Mouse (Mus musculus): ENCODE results near the gene Mcts2. TPM values are rescaled to one million over a fixed set of nuclear protein-coding genes. Genes with fewer than 3 reads are reported as not detected.

Gene Mcts2
- polyA plus RNA-seq, 1 experiment from 2014 or later, result 12.8 TPM

- Histone ChIP-seq H3K4me3 (ENCODE audit: low read depth, low read length) (peak overlapping the region; percentile 79), H3K4me1 (ENCODE audit: insufficient read depth) (peaks cover 28% of the 10 kb centered on the region), H3K4me2 (ENCODE audit: low read depth, low read length) (peak overlapping the region; percentile 79), H3K9ac (replicated peaks) (peak overlapping the region; percentile 79), H3K27me3 (ENCODE audit: insufficient read depth, low read length) (no peaks in the 10 kb centered on the region), H3K27ac (ENCODE audit: low read depth) (peak overlapping the region; percentile 77), H3K9me3 (ENCODE audit: low read length) (no peaks in the 10 kb centered on the region), H3K36me3 (replicated peaks; ENCODE audit: insufficient read depth, low read length) (peaks cover 19% of the 10 kb centered on the region)
- DNase-seq (peak; percentile 66), ATAC-seq (no peak)
- 24% methylated on average over 9 of the region's 9 CpGs for WGBS (ENCODE audit: insufficient replicate concordance)
- no peak for TF ChIP-seq EP300 (IDR thresholded peaks at IDR 0.05; ENCODE audit: low read depth)
- no peak for TF ChIP-seq CTCF (IDR thresholded peaks at IDR 0.05; ENCODE audit: low read depth)
Observed at GRCm38 (mm10) chr2:152670983-152671641, 15.7 kb upstream of the Mcts2 start.

GRCm38 (mm10) chr2:152671642-152671999 lies 15.2 kb upstream of the Mcts2 start:
- peak; percentile 49 for DNase-seq
- Histone ChIP-seq H3K36me3 (replicated peaks; ENCODE audit: insufficient read depth, low read length) (peaks cover 23% of the 10 kb centered on the region), H3K9ac (replicated peaks) (peak overlapping the region; percentile 79), H3K4me1 (ENCODE audit: insufficient read depth) (peaks cover 28% of the 10 kb centered on the region), H3K27me3 (ENCODE audit: insufficient read depth, low read length) (no peaks in the 10 kb centered on the region), H3K27ac (ENCODE audit: low read depth) (peak overlapping the region; percentile 77), H3K9me3 (ENCODE audit: low read length) (no peaks in the 10 kb centered on the region), H3K4me3 (ENCODE audit: low read depth, low read length) (peak overlapping the region; percentile 79), H3K4me2 (ENCODE audit: low read depth, low read length) (peak overlapping the region; percentile 79)
- TF ChIP-seq CTCF (IDR thresholded peaks at IDR 0.05; ENCODE audit: low read depth) (peak; percentile 70), EP300 (IDR thresholded peaks at IDR 0.05; ENCODE audit: low read depth) (no peak)
- peak; percentile 13; the same call in 1 of the 2 replicates for ATAC-seq
- WGBS (ENCODE audit: insufficient replicate concordance), result 20% methylated on average over 5 of the region's 5 CpGs

- peak overlapping the region; percentile 79 for H3K4me2 ChIP-seq (ENCODE audit: low read depth, low read length)
- no peaks in the 10 kb centered on the region for H3K27me3 ChIP-seq (ENCODE audit: insufficient read depth, low read length)
- H3K4me3 ChIP-seq (ENCODE audit: low read depth, low read length), result no peak overlapping the region
- ATAC-seq, result no peak
- H3K36me3 ChIP-seq (replicated peaks; ENCODE audit: insufficient read depth, low read length), result peaks cover 28% of the 10 kb centered on the region
- H3K9me3 ChIP-seq (ENCODE audit: low read length), result no peaks in the 10 kb centered on the region
- WGBS (ENCODE audit: insufficient replicate concordance), result 69% methylated on average over 12 of the region's 12 CpGs
- H3K27ac ChIP-seq (ENCODE audit: low read depth), result no peak overlapping the region
- TF ChIP-seq EP300 (IDR thresholded peaks at IDR 0.05; ENCODE audit: low read depth), result no peak
- no peak for TF ChIP-seq CTCF (IDR thresholded peaks at IDR 0.05; ENCODE audit: low read depth)
- peak overlapping the region; percentile 79; the same call in 1 of the 2 replicates for H3K9ac ChIP-seq (replicated peaks)
- peaks cover 28% of the 10 kb centered on the region for H3K4me1 ChIP-seq (ENCODE audit: insufficient read depth)
- no peak for DNase-seq
Observed at GRCm38 (mm10) chr2:152672166-152672565, 14.7 kb upstream of the Mcts2 start.

GRCm38 (mm10) chr2:152674148-152674547 lies 12.7 kb upstream of the Mcts2 start:
- Histone ChIP-seq H3K4me3 (ENCODE audit: low read depth, low read length) (no peak overlapping the region), H3K27me3 (ENCODE audit: insufficient read depth, low read length) (no peaks in the 10 kb centered on the region), H3K4me2 (ENCODE audit: low read depth, low read length) (no peak overlapping the region), H3K4me1 (ENCODE audit: insufficient read depth) (peaks cover 28% of the 10 kb centered on the region), H3K9ac (replicated peaks) (no peak overlapping the region), H3K36me3 (replicated peaks; ENCODE audit: insufficient read depth, low read length) (peaks cover 43% of the 10 kb centered on the region), H3K27ac (ENCODE audit: low read depth) (no peak overlapping the region), H3K9me3 (ENCODE audit: low read length) (no peaks in the 10 kb centered on the region)
- no peak for ATAC-seq
- WGBS (ENCODE audit: insufficient replicate concordance), result 68% methylated on average over 11 of the region's 11 CpGs
- DNase-seq, result no peak
- TF ChIP-seq EP300 (IDR thresholded peaks at IDR 0.05; ENCODE audit: low read depth) (no peak), CTCF (IDR thresholded peaks at IDR 0.05; ENCODE audit: low read depth) (no peak)

GRCm38 (mm10) chr2:152675252-152675791 lies 11.5 kb upstream of the Mcts2 start:
- peaks cover 55% of the 10 kb centered on the region for H3K36me3 ChIP-seq (replicated peaks; ENCODE audit: insufficient read depth, low read length)
- DNase-seq (no peak), ATAC-seq (no peak)
- no peaks in the 10 kb centered on the region for H3K27me3 ChIP-seq (ENCODE audit: insufficient read depth, low read length)
- no peak overlapping the region for H3K27ac ChIP-seq (ENCODE audit: low read depth)
- TF ChIP-seq CTCF (IDR thresholded peaks at IDR 0.05; ENCODE audit: low read depth), result no peak
- TF ChIP-seq EP300 (IDR thresholded peaks at IDR 0.05; ENCODE audit: low read depth), result no peak
- WGBS (ENCODE audit: insufficient replicate concordance), result 74% methylated on average over 13 of the region's 13 CpGs
- H3K9ac ChIP-seq (replicated peaks), result no peak overlapping the region
- H3K4me1 ChIP-seq (ENCODE audit: insufficient read depth), result peaks cover 21% of the 10 kb centered on the region
- no peak overlapping the region for H3K4me2 ChIP-seq (ENCODE audit: low read depth, low read length)
- H3K9me3 ChIP-seq (ENCODE audit: low read length), result no peaks in the 10 kb centered on the region
- no peak overlapping the region for H3K4me3 ChIP-seq (ENCODE audit: low read depth, low read length)

- DNase-seq, result no peak
- H3K36me3 ChIP-seq (replicated peaks; ENCODE audit: insufficient read depth, low read length), result peaks cover 76% of the 10 kb centered on the region
Observed at GRCm38 (mm10) chr2:152678302-152678701, 8.5 kb upstream of the Mcts2 start.

More at GRCm38 (mm10) chr2:152678302-152678701, 8.5 kb upstream of the Mcts2 start:
- peaks cover 3% of the 10 kb centered on the region; the same call in 1 of the 2 replicates for H3K4me1 ChIP-seq (ENCODE audit: insufficient read depth)
- H3K9me3 ChIP-seq (ENCODE audit: low read length), result no peaks in the 10 kb centered on the region
- TF ChIP-seq EP300 (IDR thresholded peaks at IDR 0.05; ENCODE audit: low read depth) (no peak), CTCF (IDR thresholded peaks at IDR 0.05; ENCODE audit: low read depth) (peak; percentile 77)
- no peak overlapping the region for H3K9ac ChIP-seq (replicated peaks)
- no peak; the same call in 1 of the 2 replicates for ATAC-seq
- H3K27me3 ChIP-seq (ENCODE audit: insufficient read depth, low read length), result no peaks in the 10 kb centered on the region
- H3K4me2 ChIP-seq (ENCODE audit: low read depth, low read length), result no peak overlapping the region
- H3K27ac ChIP-seq (ENCODE audit: low read depth), result no peak overlapping the region
- H3K4me3 ChIP-seq (ENCODE audit: low read depth, low read length), result no peak overlapping the region
- 58% methylated on average over 3 of the region's 3 CpGs for WGBS (ENCODE audit: insufficient replicate concordance)

All from liver, postnatal 0 days (tissue).